Mouse (Mus musculus) R1 (cell line): Measurements from ENCODE around the gene Gm20518.
A peak's percentile ranks its signal among the peaks of the same experiment; 100 is the strongest.

Experiments
- DNase-seq: peaks from one replicate; pipeline ENCODE4 v3.0.0-alpha.2; 2018; ENCODE audit warnings: low read depth, low spot score

The Gm20518 gene

GRCm38 (mm10) chr16:17843701-17844365 lies 47.6 kb downstream of the Gm20518 start:
- no peak for DNase-seq

GRCm38 (mm10) chr16:17842437-17842836 lies 49.0 kb downstream of the Gm20518 start:
- DNase-seq: no peak

GRCm38 (mm10) chr16:17839976-17840375 lies 51.5 kb downstream of the Gm20518 start:
- no peak for DNase-seq

DNA sequence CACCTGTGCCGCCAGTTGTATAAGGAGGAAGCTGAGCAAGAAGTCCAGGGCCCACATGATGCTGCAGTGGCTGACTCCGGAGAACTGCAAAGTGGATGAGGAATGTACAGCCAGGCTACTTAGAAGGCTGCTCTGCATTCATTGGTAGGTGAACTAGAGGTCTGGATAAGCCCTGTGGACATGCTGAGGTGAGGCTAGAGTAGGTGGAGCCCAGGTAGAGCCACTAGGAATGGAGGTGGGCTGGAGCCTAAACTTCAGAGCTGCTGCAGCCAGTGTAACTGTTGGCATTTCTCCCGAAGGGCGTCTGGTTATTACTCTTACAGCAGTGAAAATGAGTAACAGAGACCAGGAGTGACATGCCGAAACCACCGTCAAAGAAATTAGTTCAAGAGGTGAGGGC lies 53.4 kb downstream of the Gm20518 start, which contains the start of gene Car15:
Gene Car15 (minus strand): TSS at position 314 of the 400 bp plus-strand sequence.
- no peak for DNase-seq

GRCm38 (mm10) chr16:17835481-17835880 lies 56.0 kb downstream of the Gm20518 start:
- DNase-seq: peak; percentile 33

DNA sequence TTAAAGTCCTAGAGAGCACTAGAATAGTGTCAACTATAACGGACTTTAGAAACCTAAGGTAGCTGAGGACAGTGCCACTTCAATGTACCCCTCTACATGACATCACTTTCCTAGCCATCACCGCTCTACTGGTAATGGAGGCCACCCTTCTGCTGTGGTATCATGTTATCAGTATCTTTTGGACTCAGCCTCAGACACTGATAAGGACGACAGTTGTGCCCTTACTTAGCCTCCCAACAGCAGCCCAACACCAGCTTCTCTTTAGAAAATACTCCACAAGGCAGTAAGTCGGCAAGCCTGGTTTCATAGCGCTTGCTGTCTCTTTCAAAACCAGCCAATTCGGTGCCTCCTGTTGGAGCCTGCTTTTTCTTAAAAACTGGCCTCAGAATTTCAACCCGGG lies 56.9 kb downstream of the Gm20518 start:
- DNase-seq: no peak

GRCm38 (mm10) chr16:17833681-17834399 lies 57.6 kb downstream of the Gm20518 start:
- peak; percentile 80 for DNase-seq

GRCm38 (mm10) chr16:17833321-17833680 lies 58.2 kb downstream of the Gm20518 start:
- DNase-seq: peak; percentile 63

GRCm38 (mm10) chr16:17832821-17833220 lies 58.6 kb downstream of the Gm20518 start, which contains the start of gene B830017H08Rik:
TSS of gene B830017H08Rik (plus strand) at chr16:17833121.
- DNase-seq: no peak

DNA sequence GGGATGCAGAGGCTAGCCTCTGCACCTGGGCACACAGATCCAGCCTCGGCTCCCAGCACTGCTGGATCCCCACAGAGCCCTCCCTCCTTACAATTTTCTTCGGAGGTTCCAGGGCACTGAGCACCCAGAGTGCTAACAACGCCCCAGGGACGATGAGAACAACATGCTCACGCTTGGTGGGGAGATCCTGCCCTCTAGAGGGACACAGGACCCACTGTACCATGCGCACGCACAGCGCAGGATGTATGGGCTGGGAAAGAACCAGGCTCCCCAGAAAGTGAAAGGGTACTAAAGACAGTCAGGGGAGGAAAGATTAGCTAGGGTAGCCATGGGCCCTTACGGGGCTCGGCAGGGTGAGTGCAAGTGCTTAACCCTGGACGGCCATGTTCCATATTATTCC lies 59.7 kb downstream of the Gm20518 start:
- peak; percentile 55 for DNase-seq

DNA sequence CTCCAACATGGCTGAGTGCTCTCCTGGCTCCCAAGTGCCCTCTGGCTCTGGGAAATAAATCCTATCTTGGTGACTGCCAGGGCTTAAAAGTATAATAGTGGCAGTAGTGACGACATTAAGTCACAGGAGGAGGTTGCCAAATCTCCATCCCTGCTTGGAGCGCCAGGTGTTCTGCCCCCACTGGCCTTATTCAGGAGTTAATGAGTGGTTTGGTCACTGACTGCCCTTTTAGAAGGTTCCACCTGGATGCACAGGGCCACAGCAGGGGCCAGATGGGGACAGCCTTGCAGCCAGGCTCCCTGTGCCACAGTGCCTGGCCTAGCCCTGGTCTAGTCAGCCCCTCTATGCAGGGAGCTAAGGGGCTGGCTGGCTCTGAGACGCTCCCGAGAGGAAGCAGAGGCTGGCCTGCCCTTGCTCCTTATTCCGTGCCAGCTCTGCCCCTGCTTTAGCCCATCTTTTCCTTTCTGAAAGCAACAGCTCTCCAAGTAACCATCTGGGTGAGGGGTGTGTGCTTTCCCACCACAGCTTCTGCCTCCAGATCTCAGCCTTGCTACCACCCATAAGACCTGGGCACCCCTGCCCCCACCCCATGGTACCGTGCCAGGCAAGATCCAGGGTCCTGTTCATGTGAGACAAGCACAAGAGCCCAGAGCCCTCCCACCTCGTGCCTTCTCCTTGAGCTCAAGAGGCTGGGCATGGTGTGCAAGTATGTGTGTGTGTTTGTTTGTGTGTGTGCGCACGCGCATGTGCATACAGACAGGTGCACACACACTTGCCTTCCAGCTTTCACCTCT lies 60.9 kb downstream of the Gm20518 start:
- DNase-seq: no peak

- DNase-seq: no peak
Measured at GRCm38 (mm10) chr16:17828867-17829266, 62.6 kb downstream of the Gm20518 start.

DNA sequence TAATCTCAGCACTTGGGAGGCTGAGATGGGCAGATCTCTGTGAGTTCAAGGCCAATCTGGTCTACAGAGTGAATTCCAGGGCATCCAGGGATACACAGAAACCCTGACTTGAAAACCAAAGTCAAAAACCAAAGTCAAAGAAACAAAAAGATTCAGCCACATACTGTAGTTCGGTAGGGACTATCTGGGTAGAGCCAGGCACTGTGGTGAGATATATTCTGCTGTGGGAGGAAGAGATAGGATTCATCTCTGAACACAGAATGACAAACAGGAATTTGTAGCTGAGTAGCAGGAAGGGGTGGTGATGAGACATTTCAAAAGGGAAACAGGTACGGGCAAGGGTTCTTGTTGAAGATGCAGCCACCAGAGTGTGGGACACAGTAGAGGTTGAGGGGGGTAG lies 63.2 kb downstream of the Gm20518 start:
- DNase-seq: no peak

DNA sequence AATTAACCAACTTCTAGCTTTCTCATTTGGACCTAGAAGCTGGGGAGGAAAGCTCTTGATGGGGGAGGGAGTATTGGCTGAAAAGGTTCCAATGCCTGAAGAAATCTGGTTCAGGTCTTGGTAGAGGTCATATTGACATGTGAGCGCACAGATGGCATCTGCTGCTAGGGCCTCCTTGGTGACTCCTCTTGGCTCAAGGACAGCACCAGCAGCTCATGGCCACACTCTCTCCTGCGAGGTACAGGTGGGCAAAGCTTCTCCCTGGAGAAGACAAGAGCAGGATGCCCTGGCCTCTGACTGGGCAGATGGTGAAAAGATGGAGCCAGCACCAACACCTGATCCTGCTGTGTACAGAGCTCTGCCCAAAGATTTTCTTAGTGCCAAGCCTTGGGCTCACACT lies 65.0 kb downstream of the Gm20518 start:
- DNase-seq: no peak

DNA sequence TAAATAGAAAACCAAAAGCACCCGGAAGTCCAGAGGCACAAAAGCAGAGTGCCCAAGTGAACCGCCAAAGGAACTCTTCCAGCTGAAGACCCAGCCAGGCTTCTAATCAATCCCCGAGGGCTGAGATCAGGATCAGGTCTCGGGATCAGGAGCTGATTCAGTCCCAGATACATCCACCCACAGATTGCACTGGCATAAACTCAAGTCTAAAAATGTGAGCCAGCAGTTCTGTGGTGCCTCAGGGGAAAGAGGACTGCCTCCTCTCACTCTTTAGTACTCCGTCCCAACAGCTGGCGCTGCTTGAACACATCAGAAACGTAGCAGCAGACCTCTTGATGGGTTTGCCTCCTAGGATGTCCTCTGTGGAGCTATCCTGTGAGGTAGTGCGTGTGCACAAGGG lies 74.9 kb downstream of the Gm20518 start:
- DNase-seq: no peak

DNA sequence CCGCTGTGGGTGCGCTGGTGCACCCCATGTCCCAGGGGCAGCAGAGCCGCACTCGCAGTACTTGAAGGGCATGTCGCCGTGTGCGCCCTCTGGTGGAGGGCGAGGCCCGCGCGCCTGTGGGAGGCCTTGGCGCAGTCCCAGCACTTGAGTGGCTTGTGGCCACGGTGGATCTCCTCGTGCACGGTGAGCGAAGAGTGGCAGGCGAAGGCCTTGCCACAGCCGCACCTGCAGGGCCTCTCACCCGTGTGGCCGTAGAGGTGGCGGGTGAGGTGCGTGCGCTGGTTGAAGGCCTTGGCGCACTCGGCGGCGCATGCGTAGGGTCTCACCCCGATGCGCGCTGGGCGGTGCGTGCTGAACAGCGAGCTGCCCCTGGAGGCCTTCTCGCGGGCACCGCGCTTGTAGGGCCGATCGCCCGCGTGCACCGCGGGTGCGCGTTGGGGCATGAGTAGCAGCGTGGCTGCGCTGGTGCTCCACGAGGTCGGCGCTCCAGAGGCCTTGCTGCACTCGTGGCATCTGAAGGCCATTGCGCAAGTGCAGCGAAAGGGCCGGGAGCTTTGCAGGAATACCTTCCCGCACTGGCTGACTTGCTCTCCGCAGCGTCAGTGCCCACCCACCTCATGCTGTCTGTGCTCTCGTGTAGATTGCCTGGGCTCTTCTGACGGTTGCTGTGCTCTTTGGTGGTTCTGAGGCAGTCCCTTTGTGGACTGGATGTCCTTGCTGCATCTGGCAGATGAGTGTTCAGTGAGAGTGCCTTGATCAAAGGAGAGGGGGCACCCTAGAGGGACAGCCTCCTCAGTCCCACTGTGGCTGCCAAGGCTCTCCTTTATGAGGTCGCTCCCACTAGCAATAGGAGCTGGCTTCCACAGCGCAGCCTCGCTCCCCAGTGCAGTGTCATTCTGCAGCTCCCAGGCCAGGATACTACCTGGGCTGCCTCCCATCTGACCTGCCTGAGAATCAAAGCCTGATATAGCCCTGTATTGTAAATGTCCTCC lies 75.8 kb downstream of the Gm20518 start:
- DNase-seq: peak; percentile 89

GRCm38 (mm10) chr16:17813173-17813572 lies 78.3 kb downstream of the Gm20518 start:
- DNase-seq: no peak

DNA sequence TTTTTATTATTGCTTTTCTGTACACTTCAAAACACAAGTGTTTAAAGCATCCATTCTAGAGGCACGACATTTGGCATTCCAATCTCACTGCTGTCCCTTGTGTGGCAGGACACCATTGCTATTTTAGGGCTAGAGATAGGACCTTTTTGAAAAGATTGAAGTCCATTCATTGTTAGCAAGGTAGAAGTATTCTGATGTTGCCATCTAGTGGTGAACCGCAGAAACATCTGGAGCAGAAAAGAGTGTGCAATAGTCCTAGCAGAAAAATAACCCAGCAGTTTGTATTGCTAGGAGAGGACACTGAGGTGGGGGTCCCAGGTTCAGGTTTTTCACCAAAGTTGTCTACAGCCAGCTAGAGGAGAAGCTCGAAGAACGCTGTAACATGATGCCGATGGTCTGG lies 79.4 kb downstream of the Gm20518 start:
- DNase-seq: peak; percentile 62

GRCm38 (mm10) chr16:17809711-17810110 lies 81.8 kb downstream of the Gm20518 start:
- no peak for DNase-seq

DNA sequence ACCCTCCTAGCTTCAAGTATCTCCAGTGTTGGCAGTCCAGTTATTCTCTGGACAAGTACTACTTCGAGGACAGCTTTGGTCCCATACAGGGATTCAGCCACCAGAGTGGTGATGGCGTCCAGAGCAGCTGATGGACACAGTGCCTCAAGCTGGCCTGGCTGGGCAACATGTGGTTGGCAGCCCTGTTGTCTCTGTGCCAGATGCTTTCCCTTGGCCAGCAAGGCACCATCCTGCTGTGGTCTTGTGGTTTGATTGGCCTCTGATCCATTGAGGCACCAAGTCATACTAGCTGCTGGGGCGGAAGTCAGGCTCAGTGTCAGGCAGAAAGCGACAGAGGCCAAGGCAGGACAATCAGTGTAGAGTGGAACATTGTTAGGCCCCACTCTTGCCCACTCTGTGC lies 82.3 kb downstream of the Gm20518 start:
- DNase-seq: no peak
